Mouse (Mus musculus) gastrocnemius, postnatal 4 days (tissue): Measurements from ENCODE around the gene Lpp. TPM values are rescaled to one million over a fixed set of nuclear protein-coding genes. Genes with fewer than 3 reads are reported as not detected.

Source experiments
- DNase-seq, 2 experiments: peaks; one replicate each; pipeline ENCODE4 v3.0.0; 2021 to 2022; ENCODE audit warnings: low spot score in 2 of 2, mixed read lengths in 2 of 2
- total RNA-seq, 2 experiments: library from RNA; stranded (reverse); gene quantifications; 2 replicates each; pipeline ENCODE4 v1.2.3; 2021

Lpp gene
- total RNA-seq, 2 experiments from 2014 or later: 46.7 to 52.2 TPM

DNA sequence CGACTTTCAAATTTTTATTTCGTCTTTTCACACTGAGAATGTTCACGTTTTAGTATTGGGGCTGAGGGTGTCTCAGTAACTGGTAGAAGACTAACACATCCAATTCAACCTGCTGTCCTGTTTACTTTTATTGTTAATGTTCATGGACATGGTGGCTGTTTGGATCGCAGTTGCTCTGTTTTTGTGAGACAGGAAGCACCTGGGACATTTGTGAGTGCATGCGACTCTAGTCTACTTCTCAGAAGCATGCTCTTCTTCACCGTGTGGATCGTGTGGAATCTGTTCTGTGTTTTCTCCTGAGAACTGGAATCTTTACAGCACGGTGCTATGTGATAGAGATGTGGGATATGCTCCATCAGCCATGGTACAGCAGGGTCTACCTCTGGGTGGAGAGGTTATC, 262.7 kb downstream of the Lpp start:
- DNase-seq: no peak

DNA sequence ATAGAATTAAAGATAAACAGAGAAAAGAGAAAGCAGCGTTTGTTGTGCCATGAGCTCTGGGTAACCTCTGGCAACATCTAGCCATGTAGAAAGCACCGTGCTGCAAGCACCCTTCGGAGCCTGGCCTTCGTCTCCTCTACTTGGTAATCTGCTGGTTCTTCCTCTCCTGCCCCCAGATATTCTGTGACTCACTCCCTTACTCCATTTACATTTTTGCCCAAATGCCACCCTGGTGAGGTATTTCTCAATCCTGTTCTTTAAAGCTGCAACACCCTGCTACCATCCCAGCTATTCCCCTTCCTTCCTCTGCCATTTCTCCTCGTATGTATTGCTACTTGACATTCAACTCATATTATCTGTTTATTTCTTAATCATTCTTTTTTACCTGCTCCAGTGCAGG, 263.4 kb downstream of the Lpp start:
- no peak for DNase-seq

DNA sequence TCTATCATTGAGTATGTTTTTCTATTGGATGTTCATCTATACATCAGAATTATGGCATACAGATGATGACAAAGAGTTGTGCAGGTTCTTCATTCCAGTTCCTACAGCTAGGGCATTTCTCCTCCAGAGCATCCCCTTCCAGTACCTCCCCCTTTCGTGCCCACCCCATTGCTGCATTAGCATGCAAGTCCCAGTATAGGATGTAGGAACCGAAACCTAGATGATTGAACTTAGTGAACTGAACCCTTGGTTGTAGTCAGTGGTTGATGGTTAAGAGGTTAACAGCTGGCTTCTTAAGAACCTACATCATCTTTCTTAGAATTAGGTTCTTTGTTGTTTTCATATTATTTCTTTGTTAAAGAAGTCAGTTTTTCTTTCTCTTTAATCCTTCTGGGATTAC, 265.7 kb downstream of the Lpp start:
- DNase-seq: no peak

DNA sequence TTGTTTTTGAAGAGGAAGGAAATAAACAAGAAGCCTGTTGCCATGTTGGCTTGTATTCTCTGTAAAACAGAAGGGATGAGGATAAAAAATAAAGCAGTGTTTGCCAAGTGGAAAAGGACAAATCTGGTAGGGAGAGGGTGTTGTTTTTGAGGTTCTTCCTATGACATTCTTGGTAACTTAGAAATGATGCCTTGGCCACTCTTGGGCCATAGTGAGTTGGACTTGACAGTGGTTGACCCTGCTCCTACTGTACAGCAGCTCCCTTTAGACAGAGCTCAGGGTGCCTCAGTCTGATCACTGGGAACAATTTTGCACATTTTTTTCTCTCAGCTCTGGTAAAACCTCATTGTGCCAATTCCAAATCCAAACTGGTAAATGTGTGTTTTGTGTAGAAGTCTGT, 270.8 kb downstream of the Lpp start:
- DNase-seq: no peak

DNA sequence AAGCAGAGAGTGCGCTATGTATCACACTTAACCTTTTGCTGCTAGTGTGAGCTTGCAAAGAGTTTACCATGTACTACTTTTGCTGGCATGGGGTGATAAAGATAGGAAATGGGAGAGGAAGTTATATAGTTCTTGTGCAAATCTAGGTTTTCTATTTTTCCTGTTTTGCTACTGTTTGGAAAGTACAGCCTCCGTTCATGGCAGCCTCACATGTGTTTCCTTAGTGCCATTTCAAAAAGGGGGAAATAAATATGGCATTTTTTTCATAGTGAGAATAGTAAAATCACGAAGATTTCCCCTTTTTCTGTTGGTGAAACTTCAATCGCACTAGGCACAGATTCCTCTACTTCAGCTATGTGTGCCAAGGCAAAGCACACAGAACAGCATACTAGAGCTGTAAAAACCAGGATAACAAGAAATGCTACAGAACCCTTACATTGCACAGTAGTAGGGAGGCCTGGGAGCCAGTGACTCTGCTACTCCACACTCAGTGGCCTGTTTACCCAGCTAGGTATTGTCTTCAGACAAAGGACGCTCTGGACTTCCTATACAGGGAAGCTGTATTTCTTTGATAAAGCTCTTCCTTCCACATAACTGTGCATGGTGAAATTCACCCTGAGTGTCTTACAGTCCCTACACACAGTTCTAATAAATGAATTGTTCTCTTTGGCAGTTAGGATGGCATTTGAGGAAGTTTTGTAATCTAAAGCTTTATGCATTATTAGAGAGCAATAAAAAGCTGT, 276.6 kb downstream of the Lpp start:
- DNase-seq: no peak

DNA sequence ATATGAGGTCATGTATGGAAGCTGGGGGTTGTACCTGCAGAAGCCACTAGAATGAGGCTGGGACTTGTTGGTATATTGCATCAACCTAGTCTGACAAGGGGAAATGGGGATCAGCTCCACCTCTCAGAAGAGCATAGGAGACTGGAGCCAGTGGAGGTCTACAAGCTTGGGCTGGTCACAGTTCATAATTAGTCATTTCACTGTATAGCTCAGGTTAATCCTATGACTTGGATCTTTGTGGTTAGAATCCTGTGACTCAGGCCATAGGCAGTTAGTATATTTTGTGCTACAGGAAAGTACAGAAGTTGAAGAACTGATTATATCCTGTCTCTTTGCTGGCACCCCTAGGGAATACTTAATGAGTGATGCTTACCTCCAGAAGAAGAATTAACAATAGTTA, 285.6 kb downstream of the Lpp start:
- no peak for DNase-seq

DNA sequence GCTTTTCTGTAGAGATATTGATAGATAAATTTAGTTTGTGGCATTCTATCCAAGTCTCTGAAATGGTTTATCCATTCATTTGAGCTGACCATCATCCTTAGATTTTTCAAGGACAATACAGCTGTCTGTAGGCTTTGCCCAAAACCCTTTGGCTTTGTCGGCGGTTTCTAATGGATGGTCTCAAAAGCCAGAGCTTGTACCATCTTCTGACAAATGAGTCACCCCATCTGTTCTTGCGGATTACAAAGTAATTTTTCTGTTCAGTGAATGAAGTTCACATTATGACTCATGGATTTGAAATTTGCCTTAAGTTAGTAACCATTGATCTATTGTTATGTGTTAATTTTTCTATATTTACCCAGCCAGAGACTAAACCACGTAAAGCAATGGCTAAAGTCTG, 301.8 kb downstream of the Lpp start:
- DNase-seq: no peak

DNA sequence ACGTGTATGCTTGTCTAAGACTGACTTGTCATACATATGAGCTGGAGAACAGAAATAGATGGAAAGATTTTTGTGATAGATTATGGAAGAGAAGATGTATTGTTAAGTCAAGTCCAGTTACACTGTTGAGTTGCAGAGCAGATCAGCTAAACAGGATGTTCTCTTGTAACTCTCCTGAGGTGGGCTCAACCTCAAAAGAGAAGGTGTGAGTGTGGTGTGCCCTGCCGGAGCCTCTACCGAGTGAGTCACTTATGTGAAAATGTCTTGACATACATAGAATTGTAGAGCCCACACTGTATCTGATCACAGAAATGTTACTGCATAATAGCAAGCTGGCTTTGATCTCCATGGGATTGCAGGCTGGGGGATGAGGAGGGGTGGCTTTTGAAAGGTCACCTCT, 310.9 kb downstream of the Lpp start:
- no peak for DNase-seq

DNA sequence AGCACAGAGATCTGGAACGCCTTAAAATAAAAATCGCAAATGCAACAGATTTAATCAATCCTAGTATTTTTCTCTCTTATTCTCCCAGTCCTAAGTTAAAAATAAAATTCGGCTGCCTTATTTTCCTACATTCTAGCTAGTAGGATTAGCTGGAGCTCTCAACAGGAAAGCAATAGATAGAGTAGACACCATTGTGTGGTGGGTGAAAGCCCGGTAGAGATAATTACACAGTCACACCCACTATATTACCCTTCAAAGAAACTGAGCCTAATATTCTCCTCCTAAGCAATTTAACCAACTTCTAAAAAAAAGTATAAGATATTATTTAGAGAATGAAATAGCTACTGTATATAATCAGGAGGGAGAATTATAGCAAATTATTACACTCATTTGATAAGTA, 330.3 kb downstream of the Lpp start:
- no peak for DNase-seq

DNA sequence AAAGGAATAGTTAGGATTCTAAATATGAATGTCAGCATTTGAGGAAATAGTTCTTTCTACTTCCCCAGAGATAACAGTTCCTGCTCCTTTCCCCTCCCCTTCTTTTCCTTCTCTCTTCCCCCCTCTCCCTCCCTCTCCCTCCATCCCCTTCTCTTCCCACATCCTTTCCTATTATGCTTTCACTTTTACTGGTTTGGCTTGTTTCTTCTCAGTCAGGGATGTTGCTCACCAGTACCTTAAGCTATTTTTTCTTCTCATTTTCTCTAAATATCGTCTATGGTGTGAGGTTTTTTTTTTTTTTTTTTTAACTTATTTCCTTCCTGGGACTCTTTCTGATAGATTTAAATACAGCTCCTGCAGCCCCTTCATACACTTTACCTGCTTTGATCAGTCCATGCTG, 339.4 kb downstream of the Lpp start:
- DNase-seq: no peak

DNA sequence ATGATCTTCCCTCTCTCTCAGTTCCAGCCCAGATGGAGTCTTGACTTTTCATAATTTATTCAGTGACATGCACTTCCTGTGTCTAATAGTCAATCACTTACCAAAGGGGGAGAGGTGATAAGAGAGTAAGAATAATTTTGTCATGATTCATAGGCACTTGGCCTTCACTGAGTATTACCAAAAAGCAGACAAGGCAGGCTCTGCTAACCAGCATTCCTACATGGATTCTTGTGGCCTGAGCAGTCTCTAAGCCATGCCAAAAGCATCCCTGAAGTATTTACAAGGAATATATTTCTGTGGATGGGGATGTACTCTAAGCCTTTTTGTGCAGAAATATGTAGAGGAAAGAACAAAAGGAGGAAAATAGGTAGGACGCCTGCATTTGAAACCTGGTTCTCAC, 340.0 kb downstream of the Lpp start:
- no peak for DNase-seq

DNA sequence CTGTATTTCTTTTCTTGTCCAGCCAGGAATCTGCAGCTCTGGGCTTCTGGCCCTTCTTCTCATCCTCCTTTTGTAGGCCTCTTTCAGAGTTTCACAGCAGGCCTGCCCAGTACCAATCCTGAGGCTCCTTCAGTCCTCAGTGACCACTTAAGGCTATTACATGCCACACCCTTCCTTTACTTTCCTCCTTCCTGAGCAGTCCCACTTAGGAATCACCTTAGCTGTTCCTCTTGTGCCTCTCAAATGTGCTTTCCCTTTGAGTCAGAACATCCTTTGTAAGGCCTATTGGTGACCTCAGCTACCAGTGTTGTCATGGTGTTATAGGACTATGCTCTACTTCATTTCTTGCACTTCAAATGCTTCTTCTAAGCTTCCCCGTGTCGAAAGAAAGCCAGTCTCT, 342.4 kb downstream of the Lpp start:
- no peak for DNase-seq

DNA sequence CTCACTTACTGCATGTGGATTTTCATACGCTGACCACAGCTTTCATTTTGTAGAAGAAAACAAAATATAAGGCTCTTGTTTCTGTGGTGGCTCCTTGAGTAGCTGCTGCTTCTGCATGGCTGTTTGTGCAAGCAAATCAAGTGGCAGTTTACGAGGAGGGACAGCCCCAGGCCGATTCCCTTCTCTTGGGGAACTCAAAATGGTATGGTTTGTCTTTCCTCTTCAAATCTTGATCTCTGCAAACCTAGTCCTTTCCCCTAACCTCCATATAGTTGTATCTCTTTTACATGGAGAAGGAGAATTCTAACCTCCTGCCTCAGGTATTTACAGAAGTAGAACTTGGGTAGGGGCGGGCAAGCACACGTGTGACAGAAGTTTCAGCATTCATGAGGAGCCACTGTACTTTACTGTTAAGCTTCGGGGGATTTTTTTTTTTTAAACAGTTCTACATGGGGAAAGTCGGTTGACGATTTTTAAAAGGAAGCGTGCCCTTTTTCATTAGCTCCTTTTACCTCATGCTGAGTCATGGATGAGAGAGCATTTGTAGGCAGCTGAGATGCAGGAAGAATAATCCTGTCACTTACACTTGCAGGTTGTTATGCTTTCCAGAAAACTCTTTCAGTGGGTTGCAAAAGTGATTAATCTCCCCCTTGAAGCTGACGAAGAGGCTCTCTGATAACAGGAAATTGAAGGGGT, 344.2 kb downstream of the Lpp start:
- no peak for DNase-seq

DNA sequence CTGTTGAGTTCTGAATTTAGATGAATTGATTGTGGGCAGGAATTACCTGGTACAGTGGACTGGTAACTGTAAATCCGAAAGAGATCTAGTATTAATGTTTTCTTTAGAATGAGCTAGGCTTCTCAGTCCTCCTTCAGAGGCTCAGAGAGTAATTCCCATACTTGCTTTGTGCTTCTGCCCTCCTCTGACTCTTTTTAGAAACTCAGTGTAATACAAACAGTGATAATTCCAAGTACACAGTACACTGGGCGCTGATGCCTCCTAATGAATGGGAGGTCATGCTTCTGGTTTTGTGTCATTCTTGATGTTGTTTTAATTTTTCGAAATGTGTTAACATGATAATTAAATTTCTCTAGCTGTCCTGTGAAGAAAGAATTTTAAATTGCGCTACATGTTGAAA, 347.4 kb downstream of the Lpp start:
- no peak for DNase-seq

DNA sequence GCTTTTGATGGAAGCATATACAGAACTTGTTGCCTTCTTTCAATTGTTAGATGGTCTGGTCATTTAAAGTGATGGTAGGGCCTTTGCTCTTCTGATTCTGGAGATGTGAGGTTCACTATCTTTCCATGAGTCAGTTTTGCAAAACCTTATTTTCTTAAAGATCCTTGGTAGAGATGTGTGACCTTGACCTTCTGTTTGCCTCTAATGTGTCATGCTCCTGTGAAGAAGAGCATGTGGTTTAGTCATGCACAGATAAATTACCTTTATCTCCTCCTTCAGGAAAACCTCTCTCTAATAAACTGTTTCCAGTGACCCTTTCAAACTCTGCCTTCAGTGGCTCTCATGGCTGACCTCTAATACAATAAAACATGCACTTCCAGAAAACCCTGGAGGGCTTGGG, 356.5 kb downstream of the Lpp start:
- DNase-seq: no peak

DNA sequence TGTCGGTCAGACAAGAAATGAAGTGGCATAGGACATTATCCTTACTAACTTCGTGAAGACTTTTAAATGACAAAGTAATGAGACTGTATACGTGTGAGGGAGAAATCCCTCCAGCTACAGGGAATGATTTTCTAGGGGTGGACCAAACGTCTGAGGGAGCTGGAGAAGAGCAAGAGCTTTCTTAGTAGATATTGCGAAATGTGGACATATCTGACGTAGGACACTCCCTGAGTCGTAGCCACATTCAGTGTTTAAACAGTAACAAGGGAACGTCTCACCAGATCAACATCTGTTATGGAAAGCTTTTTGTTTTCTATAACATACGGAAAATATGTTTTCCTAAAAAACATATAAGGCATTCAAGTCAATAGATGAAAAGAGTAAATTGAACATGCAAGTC, 362.8 kb downstream of the Lpp start:
- no peak for DNase-seq

DNA sequence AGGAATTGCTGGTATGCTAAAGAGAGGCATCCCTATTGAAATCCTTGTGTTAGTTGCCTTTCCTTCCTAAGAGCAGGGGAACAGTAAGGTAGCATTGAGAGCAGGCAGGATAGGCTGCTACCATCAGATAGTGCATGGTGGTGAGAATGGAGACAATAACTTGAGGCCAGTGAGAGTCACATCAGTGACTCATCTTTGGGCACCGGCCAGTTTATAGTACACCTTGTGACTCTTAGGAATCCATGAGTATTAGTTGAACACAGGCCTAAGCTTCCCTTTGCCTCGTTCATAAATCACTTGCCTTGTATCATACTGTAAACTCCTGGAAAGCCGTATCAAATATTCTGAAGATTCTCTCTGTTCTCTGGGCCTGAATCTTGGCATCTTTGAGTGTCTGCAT, 372.7 kb downstream of the Lpp start:
- no peak for DNase-seq

DNA sequence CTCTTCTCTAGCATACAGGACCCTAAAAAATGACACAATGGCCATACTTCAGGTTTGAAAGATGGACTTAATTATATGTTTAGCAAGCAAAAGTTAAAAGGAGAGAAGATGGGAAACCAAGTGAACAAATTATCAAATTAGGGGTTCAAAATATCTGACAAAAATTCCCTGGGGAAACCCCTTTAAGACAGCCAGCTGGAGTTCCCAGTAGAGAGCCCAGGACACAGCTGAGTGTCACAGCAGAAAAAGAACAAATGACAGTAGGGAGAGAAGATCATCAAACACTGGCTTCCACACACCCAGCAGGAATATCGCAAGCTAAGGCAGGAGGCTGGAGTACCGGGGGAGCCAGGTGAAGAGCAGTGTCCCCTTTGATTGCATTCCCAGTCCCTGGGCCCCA, 373.3 kb downstream of the Lpp start:
- no peak for DNase-seq

DNA sequence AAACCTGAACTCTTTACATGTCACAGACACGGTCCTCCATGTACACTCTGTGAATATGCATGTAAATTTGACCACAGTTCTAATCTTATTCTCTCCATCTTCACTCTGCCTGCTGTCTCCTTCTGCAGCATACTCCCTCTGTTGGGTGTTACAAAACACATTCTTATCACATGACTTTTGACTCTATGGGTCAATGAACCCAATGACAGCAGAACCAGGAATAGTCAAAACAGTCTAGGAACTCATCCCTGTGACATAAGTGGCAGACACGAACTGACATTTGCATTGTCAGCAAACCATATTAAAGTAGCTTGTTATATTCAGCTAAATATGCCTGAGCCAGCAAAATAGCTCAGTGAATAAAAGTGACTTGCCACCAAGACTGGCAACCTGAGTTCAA, 383.7 kb downstream of the Lpp start:
- DNase-seq: no peak

DNA sequence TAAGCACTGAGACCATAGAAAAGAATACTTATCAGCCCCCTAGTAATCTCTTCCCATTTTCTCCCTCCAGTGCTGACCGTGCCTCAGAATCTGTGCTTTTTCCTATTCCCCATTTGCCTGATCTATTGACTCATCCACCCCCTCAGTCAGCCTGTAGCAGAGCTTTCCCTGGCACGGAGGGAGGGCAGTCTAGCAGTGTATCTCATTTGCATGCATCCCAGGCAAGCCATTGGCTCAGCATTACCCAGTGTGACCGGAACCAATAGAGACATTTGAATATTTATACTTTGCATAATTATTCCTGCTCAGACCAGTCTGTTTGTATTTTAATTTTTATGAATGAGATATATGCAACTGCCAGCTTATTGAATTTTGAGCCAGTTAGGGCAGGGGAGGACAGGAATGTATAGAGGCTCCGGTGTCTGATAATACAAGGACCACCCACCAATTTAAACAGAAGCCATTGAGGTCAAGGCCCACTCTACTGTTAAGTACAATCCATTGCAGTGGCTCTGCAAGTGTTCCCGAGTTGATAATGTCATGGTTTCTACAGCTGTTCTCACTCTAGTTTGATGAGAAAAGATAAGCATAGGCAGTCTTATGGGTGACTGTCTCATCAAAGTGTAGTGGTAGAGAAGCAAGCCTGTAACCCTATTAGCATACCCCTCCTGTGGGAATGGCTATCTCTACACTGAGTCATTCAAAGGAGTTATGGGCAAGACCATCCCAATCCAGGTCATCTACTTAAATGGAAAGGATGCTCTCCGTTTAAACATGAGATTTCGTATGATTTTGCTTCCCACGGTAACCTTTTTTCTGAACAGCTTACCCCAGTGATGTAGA, 385.3 kb downstream of the Lpp start:
- DNase-seq: no peak

DNA sequence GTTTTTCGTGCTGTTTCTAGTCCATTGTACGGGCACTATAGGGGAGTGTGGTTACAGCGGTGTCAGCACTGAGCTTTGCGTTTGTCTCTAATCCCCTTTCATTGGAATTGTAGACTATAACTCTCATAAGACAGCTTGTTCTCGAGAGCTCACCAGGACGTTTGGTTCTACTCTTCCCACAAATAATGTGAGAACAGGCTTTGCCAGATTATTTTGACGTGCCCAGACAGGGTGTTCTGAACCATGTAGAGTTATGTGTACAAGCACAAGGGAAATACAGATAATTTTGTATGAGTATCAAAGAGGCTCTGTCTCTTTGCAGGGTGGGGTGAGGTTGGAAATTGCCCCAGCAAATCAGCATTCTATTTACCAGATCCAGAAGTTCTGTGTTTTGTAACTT, 387.2 kb downstream of the Lpp start:
- no peak for DNase-seq

DNA sequence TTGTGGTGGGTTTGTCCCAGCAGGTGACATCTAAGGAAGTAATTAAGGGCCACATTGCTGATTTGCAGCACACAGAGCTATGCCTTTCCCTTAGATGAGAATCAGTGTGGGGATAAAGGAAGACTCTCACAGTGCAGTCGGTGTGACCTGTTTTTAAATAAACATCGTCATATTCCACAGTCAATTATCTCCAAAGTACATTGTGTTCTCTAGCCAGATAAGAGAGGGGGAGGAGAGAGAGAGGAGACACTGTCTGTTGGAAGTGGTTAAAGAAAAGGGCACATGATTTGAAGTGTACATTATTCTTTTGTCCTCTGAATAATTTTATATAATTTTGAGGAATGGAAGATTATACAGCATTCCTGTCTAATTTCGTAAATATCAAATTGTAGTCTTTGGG, 388.6 kb downstream of the Lpp start:
- no peak for DNase-seq
